Mouse (Mus musculus) olfactory bulb, adult 2 months (tissue): ENCODE results near the gene Dock11. TPM values are rescaled to one million over a fixed set of nuclear protein-coding genes. Genes with fewer than 3 reads are reported as not detected.

ENCODE experiments used
- H3K27ac ChIP-seq: fragments of 200-500 bp; 2 replicates; pipeline ENCODE4 v1.5.1; 2012; ENCODE audit warnings: low read depth, low read length; ENCODE audit not compliant: insufficient read depth
- H3K4me1 ChIP-seq: fragments of 200-500 bp; 2 replicates; pipeline ENCODE4 v1.6.1; 2012; ENCODE audit warnings: low read length; ENCODE audit not compliant: control insufficient read depth, insufficient read depth
- H3K4me3 ChIP-seq: fragments of 200-500 bp; 2 replicates; pipeline ENCODE4 v1.5.1; 2012; ENCODE audit warnings: mild to moderate bottlenecking, low read depth, low read length, moderate library complexity; ENCODE audit not compliant: insufficient read depth
- CTCF ChIP-seq: fragments of 200-500 bp; IDR thresholded peaks from 2 replicates; pipeline ENCODE4 v1.5.1; 2012; ENCODE audit warnings: low read depth, mild to moderate bottlenecking, low read length, moderate library complexity; ENCODE audit not compliant: insufficient read depth
- POLR2A ChIP-seq: fragments of 200-500 bp; IDR thresholded peaks from 2 replicates; pipeline ENCODE4 v1.6.1; 2012; ENCODE audit warnings: mild to moderate bottlenecking, low read depth, low read length, moderate library complexity; ENCODE audit not compliant: insufficient read depth
- WGBS: fragments of 180-500 bp; shearing (Covaris S2); methylation state at CpG from one replicate; pipeline ENCODE4 v1.1.7; 2018; 5-methylcytosine and 5-hydroxymethylcytosine counted together
- polyA plus RNA-seq: library from polyadenylated mRNA; stranded (reverse); fragments of >200 nt; gene quantifications from 2 replicates; pipeline ENCODE4 v1.2.4, GENCODE M21; 2012; ENCODE audit warnings: low replicate concordance; ENCODE audit not compliant: missing spikeins, insufficient read depth, insufficient read length

Gene Dock11
- polyA plus RNA-seq, 1 experiment: 45.5 TPM

GRCm38 (mm10) chrX:35906696-35907330 lies 18.2 kb downstream of the Dock11 start:
- TF ChIP-seq CTCF: no peak
- H3K27ac ChIP-seq: no peak overlapping the region
- H3K4me1 ChIP-seq: no peaks in the 10 kb centered on the region
- WGBS: 84% methylated on average over 4 of the region's 4 CpGs
- H3K4me3 ChIP-seq: no peak overlapping the region

- H3K4me1 ChIP-seq: no peaks in the 10 kb centered on the region
- WGBS: 80% methylated on average over 2 of the region's 2 CpGs
- TF ChIP-seq POLR2A (no peak), CTCF (no peak)
Measured at GRCm38 (mm10) chrX:35919558-35919957, 30.9 kb downstream of the Dock11 start.

GRCm38 (mm10) chrX:35920096-35920607 lies 31.5 kb downstream of the Dock11 start:
- H3K4me3 ChIP-seq: no peak overlapping the region
- no peak overlapping the region for H3K27ac ChIP-seq
- TF ChIP-seq POLR2A (no peak), CTCF (no peak)
- H3K4me1 ChIP-seq: no peaks in the 10 kb centered on the region
- 71% methylated on average over 3 of the region's 3 CpGs for WGBS

More at GRCm38 (mm10) chrX:35919558-35919957, 30.9 kb downstream of the Dock11 start:
- Histone ChIP-seq H3K4me3 (no peak overlapping the region), H3K27ac (no peak overlapping the region)

DNA sequence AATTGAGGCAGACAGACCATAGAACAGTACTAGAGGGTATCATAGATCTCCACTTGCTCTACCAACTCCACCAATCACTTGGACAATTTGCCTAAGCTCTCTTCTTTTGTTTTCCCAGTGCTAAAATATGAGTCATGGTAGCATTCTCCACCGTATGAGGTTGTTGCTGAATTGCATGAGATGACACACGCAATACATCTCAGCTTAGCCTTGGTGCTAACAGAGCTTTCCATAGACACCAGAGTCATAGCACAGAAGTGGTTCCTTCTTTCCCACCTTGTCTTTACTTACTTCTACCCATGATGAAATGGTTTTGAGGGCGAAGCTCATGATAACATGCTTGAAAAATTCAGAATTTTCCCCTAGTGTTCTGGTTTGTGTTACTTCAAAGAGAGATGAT lies 33.3 kb downstream of the Dock11 start:
- H3K4me3 ChIP-seq: no peak overlapping the region
- no peaks in the 10 kb centered on the region for H3K4me1 ChIP-seq
- TF ChIP-seq POLR2A: no peak
- TF ChIP-seq CTCF: no peak
- no peak overlapping the region for H3K27ac ChIP-seq
- 73% methylated on average over 3 of the region's 3 CpGs for WGBS

- TF ChIP-seq POLR2A: no peak
- TF ChIP-seq CTCF: no peak
- H3K4me3 ChIP-seq: no peak overlapping the region
- no peak overlapping the region for H3K27ac ChIP-seq
- WGBS: 46% methylated on average over 1 of the region's 1 CpGs
- no peaks in the 10 kb centered on the region for H3K4me1 ChIP-seq
Measured at GRCm38 (mm10) chrX:35924705-35925264, 36.2 kb downstream of the Dock11 start.

GRCm38 (mm10) chrX:35930094-35930933 lies 41.7 kb downstream of the Dock11 start:
- no peak overlapping the region for H3K27ac ChIP-seq
- no peak overlapping the region for H3K4me3 ChIP-seq
- TF ChIP-seq CTCF (no peak), POLR2A (no peak)
- WGBS: 78% methylated on average over 9 of the region's 9 CpGs
- no peaks in the 10 kb centered on the region for H3K4me1 ChIP-seq

- no peak overlapping the region for H3K27ac ChIP-seq
- H3K4me1 ChIP-seq: no peaks in the 10 kb centered on the region
- TF ChIP-seq CTCF (no peak), POLR2A (no peak)
- WGBS: 67% methylated on average over 3 of the region's 3 CpGs
- H3K4me3 ChIP-seq: no peak overlapping the region
Measured at GRCm38 (mm10) chrX:35930934-35931406, 42.3 kb downstream of the Dock11 start.

DNA sequence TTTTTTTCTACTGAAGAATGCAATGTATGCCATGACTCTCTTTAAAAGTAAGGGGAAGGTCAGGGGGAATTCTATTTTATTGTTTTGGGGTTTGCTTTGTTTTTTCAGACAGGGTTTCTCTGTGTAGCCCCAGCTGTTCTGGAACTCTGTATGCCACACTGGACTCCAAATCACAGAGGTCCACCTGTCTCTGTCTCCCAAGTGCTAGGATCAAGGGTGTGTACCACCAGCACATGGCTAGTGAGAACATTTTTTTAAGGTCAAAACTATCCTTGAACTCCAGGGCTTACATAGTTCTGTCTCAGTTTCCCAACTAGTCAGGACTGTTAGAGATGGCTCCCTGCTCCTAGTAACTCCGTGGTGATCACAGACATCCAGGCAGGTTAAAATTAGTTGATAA lies 43.3 kb downstream of the Dock11 start:
- Histone ChIP-seq H3K27ac (no peak overlapping the region), H3K4me3 (no peak overlapping the region), H3K4me1 (no peaks in the 10 kb centered on the region)
- WGBS: 52% methylated on average over 1 of the region's 1 CpGs
- TF ChIP-seq CTCF (no peak), POLR2A (no peak)

GRCm38 (mm10) chrX:35932952-35933351 lies 44.3 kb downstream of the Dock11 start:
- TF ChIP-seq CTCF: no peak
- TF ChIP-seq POLR2A: no peak
- H3K4me3 ChIP-seq: no peak overlapping the region
- H3K4me1 ChIP-seq: no peaks in the 10 kb centered on the region
- H3K27ac ChIP-seq: no peak overlapping the region
